Mouse (Mus musculus) mouse trophoblast stem cell (cell line): ENCODE measurements around the gene Kcnc1.

Source experiments
- in situ Hi-C, 2 experiments: fragments of 300-500 bp; cut with MseI, MboI; formaldehyde crosslinking; loops; 2 replicates in 1 of 2; 3 replicates in 1 of 2; pipeline ENCODE4 v1.15.1; 2025

Gene Kcnc1

GRCm38 (mm10) chr7:46393718-46394511 is 2.4 kb upstream of the Kcnc1 start:
- in situ Hi-C loops: loop anchor here (5.0 to 10.0 kb wide), 3 partner anchors 171 to 213 kb away; no protein-coding TSS in a partner anchor

- in situ Hi-C loops: loop anchor here (5.0 to 10.0 kb wide), 3 partner anchors 170 to 212 kb away; no protein-coding TSS in a partner anchor
Observed at GRCm38 (mm10) chr7:46394933-46395332, 1.4 kb upstream of the Kcnc1 start.

GRCm38 (mm10) chr7:46395571-46395970 is 726 bp upstream of the Kcnc1 start:
- in situ Hi-C loops: loop anchor here in 1 of 2 experiments (10.0 kb wide), 1 partner anchor 169 kb away; no protein-coding TSS in a partner anchor

GRCm38 (mm10) chr7:46396928-46397731 is 833 bp downstream of the Kcnc1 start:
- in situ Hi-C loops: loop anchor here in 1 of 2 experiments (10.0 kb wide), 1 partner anchor 168 kb away; no protein-coding TSS in a partner anchor

- in situ Hi-C loops: loop anchor here in 1 of 2 experiments (10.0 kb wide), 1 partner anchor 167 kb away; no protein-coding TSS in a partner anchor
Observed at GRCm38 (mm10) chr7:46397732-46398333, 1.5 kb downstream of the Kcnc1 start.

- in situ Hi-C loops: loop anchor here in 1 of 2 experiments (10.0 kb wide), 1 partner anchor 166 kb away; no protein-coding TSS in a partner anchor
Observed at GRCm38 (mm10) chr7:46398612-46399011, 2.3 kb downstream of the Kcnc1 start.

- in situ Hi-C loops: loop anchor here in 1 of 2 experiments (10.0 kb wide), 1 partner anchor 165 kb away; no protein-coding TSS in a partner anchor
Observed at GRCm38 (mm10) chr7:46399676-46400075, 3.4 kb downstream of the Kcnc1 start.

- in situ Hi-C loops: no loop called here
Observed at GRCm38 (mm10) chr7:46400346-46400745, 4.0 kb downstream of the Kcnc1 start.

- in situ Hi-C loops: no loop called here
Observed at GRCm38 (mm10) chr7:46401371-46402180, 5.3 kb downstream of the Kcnc1 start.

- in situ Hi-C loops: no loop called here
Observed at GRCm38 (mm10) chr7:46403616-46404485, 7.6 kb downstream of the Kcnc1 start.

- in situ Hi-C loops: no loop called here
Observed at GRCm38 (mm10) chr7:46404756-46405155, 8.5 kb downstream of the Kcnc1 start.

GRCm38 (mm10) chr7:46408606-46409005 is 12.3 kb downstream of the Kcnc1 start:
- in situ Hi-C loops: no loop called here

- in situ Hi-C loops: no loop called here
Observed at GRCm38 (mm10) chr7:46409204-46409789, 13.0 kb downstream of the Kcnc1 start.

- in situ Hi-C loops: no loop called here
Observed at GRCm38 (mm10) chr7:46410727-46411126, 14.4 kb downstream of the Kcnc1 start.

- in situ Hi-C loops: no loop called here
Observed at GRCm38 (mm10) chr7:46412823-46413222, 16.5 kb downstream of the Kcnc1 start.

GRCm38 (mm10) chr7:46413959-46414725 is 17.8 kb downstream of the Kcnc1 start:
- in situ Hi-C loops: no loop called here

GRCm38 (mm10) chr7:46415818-46416425 is 19.6 kb downstream of the Kcnc1 start:
- in situ Hi-C loops: no loop called here

- in situ Hi-C loops: no loop called here
Observed at GRCm38 (mm10) chr7:46417467-46417866, 21.2 kb downstream of the Kcnc1 start.
